Mouse (Mus musculus) E14TG2a.4 (cell line): ENCODE results near the gene Pcx.

Source experiments
- CTCF ChIP-seq: conservative IDR thresholded peaks from 2 replicates; pipeline ENCODE4 v1.5.1; 2014; ENCODE audit warnings: low read length
- POU5F1 ChIP-seq: IDR thresholded peaks from 2 replicates; pipeline ENCODE4 v1.6.1; 2014; ENCODE audit warnings: low read length, borderline replicate concordance

GRCm38 (mm10) chr19:4590025-4590424, 79.8 kb downstream of the Pcx start:
- TF ChIP-seq CTCF (no peak), POU5F1 (no peak)
